Mouse (Mus musculus) heart, adult 18-20 months (tissue): Measurements from ENCODE around the gene Csf2rb. TPM values are rescaled to one million over a fixed set of nuclear protein-coding genes. Genes with fewer than 3 reads are reported as not detected.
A peak's percentile ranks its signal among the peaks of the same experiment; 100 is the strongest.

Source experiments
- DNase-seq, 2 experiments: peaks; one replicate each; pipeline ENCODE4 v3.0.0; 2021 to 2022; ENCODE audit warnings: mixed read lengths in 1 of 2
- microRNA-seq, 2 experiments: library from miRNA; unstranded; fragments of <30 nt; microRNA quantifications; one replicate each; pipeline ENCODE4 v1.2.0; 2022
- total RNA-seq, 2 experiments: library from RNA; stranded (reverse); gene quantifications; 2 replicates each; pipeline ENCODE4 v1.2.3; 2021

Csf2rb gene
- total RNA-seq, 2 experiments from 2014 or later, result 0.87 to 5.0 TPM

DNA sequence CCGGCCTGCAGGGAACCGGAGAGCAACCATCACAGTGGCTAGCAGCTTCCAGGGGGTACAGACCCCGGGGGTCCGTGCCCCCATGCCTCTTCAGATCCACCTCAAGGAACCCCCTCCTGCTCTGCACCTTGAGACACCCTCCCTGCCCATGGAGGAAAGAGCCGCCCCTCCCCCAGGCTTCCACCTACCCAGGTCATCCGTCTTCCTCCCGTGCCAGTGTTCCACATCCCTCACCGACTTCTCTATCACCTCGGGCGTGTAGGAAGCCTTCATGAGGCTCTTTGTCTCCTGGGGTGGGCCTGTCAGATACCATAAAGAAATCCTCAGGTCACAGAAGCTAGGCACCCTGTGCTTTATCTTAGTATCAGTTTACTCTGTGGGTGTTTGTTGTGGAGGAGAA, 53.0 kb downstream of the Csf2rb start:
- DNase-seq, result no peak

DNA sequence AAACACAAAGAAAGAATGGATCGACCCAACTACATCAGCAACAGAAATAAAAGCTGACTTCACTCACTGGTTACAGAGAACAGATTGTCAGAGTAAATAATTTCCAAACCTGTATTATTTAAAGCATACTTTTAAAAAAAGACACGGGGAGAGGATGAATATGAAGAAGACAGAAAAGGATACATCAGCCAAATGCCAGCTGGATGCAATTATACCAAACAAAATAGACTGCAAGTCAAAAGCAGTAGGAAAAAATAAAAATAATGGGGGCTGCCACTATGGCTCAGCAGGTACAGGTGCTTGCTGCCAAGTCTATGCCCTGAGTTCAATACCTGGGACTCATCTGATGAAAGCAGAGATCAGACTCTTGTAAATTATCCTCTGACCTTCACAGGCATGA, 54.7 kb downstream of the Csf2rb start:
- no peak for DNase-seq

DNA sequence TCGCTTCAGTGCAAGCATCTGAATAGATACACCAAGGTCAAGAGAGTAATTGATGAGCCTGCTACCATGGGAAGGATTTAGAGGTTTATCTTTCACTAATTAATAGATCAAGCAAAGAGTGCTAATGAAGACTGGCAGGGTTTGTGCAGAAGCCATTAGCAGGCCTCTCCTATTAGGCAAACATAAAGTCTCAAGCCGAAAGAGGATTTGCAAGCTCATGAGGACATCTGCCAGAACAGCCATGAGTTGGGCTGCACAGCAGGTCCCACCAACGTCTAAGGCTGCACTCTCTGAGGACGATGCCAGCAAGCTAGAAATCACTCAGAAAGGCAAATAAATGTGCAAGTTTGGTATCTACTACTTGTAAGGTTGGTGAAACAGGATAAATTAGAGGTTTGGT, 55.2 kb downstream of the Csf2rb start:
- no peak for DNase-seq

DNA sequence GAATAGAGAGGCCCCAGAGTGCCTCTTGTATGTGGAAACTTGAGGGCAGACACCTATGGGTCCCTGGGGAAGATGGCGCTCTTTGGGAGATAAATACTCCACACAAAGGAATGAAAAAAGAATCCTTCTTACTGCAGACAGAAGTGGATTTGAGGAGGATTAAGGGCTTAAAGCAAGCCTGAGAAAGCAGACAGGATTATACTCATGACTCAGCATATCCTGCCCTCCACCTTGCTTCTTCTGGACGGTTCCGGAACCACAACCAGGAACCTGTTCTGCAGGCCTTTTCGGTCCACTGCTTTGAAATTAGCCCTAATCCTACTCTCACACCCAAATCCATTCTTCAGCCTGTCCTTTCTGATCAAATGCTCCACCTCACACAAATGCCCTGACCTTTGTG, 56.6 kb downstream of the Csf2rb start:
- DNase-seq, result no peak

DNA sequence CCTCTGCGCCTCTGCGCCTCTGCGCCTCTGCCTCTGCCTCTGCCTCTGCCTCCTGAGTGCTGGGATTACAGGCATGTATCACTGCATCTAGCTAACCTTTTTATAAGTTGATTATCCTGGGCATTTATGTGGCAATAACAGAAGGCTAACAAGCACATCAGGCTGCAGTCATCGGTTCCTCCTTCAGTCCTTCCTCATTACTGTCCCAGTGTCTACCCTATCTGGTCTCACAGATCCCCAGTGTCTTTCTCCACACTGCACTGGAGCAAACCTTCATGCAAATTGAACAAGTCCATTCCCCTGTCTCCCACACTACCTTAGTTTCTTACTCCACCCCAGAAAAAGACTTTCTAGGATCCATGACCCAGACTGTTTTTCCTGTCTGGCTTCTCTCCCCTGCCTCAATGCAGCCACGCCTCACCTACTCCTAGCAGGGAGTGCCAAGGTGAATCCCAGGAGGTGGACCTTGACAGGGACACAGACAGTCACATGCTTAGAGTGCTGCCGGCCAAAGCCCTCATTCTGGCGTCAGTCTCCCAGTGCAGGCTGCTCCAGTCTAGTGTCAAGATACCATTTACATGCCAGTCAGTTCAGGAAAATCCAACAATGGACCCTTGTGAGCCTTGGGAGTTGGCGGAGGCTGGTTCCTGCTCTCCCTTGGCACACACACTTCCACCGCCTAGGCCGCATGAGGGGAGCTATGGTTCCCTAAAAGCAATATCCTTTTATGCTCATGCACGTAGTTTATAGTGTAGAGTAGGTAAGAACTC, 58.1 kb downstream of the Csf2rb start:
- peak; percentile 39 to 62 for DNase-seq

DNA sequence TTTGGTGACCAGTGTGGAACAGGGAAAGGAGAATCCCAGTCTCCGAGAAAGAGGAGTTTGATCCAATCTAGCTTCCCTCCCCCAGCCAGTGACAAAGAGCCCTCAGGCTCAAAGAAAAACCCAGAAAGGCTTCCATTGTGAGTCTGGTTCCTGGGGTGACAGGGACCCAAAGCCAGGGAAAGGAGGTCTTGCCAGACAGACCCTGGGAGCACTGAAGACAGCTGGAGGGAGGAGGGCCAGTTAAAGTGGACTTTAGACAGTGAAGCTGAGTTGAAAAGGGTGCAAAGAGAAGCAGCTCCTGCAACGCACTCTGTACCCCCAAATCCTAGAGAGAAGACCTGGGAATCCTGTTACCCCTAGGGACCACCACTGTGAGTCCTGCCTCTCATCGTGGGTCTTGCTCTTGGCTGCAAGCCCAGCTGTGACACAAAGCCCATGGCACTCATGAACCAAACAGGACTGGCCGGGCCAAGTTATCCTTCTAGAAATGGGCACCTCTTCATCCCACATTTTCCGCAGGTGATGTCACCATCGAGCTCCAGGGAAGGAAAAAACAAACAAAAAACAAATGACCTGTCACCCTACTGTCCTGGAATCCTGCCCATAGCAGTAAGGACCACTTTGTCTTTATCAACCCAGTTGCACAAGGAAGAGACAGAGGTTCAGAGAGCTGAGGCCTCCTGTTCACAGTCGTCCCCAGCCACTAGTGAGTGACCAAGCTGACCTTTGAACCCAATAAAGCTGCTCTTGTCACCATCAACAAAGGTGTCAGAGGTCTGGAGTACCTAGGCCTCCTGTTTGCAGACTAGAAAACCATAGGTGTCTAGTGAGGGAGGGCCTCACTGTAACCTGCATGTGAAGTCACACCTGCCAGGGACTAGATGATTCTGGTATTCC, 58.9 kb downstream of the Csf2rb start:
- DNase-seq, result no peak

DNA sequence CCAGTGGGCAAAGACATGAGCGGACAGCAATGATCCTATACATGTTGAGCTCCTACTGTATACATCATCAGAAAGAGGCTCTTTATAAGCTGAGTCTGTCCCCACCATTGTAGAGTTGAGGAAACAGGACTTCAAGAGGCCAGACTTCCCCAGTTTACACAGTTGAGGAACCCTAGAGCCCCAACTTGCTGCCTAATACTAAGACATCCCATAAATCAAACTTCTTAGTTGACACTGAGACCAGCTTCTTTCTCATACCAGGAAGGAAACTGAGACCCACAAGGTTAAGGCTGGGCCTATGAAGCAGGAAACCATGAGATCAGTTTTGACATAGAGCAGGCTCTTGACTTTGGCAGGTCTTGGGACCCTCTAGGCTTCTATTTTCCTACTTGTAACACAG, 60.0 kb downstream of the Csf2rb start:
- DNase-seq, result no peak

DNA sequence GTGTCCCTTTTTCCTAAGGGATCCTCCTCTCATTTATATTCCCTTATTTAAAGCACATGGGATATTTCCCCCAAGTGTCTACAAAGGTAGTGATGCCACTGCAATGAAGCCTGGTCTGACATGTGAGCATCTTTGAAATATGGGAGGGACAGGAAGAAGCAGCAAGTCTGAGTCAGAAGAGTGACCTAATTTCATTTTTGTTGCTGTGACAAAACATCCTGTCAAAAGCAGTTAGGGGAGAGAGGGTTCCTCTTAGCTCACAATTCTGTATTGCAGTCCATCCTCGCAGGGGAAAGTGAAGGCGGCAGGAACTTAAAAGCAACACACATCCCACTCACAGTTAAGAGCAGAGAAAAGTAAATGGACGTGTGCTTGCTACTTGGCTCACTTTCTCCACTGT, 65.3 kb downstream of the Csf2rb start:
- no peak for DNase-seq

DNA sequence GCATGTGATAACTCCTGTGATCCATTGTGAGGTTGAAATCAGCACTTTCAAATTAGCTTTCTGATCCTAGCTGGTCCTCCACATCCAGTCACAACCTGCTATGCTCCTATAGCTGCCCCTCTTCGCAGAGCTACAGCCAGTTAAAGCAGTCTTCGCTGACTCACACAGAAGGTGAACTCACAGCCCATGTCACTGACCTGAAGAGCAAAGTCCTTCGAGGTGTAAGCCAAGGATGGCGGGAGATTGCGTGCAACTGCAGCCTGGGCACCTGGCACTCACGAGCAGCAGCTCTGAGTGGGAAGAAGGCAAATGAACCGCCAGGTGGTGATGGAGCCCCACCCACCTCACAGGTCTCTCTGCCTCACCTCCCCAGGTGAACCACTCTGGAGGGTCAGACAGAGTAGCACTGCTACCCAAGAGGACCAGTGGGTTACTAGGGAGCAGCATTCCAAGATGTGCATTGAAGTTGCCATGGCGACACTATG, 70.0 kb downstream of the Csf2rb start, which contains the start of gene Tex33:
Gene Tex33, minus strand, starts transcription at position 435 of the 485 bp plus-strand sequence.
- DNase-seq, result no peak

DNA sequence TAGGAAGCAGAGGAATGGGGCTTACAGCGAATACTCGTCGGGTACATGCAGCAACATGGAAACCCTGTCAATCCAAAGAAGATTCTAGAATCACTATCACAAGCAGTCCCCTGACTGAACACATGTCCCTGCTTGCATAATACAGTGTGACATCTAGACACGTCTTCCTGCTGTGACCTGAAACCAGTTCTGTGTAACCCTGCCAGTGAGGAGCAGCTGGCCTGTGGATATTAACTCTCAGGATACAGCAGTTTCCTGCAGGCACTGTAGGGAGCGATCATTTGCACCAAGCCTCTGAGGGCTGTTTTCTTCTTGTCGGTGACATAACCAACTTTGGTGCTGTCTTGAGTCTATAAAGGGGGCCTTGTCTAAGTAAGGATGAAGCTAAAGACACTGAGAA, 75.8 kb downstream of the Csf2rb start:
- no peak for DNase-seq

DNA sequence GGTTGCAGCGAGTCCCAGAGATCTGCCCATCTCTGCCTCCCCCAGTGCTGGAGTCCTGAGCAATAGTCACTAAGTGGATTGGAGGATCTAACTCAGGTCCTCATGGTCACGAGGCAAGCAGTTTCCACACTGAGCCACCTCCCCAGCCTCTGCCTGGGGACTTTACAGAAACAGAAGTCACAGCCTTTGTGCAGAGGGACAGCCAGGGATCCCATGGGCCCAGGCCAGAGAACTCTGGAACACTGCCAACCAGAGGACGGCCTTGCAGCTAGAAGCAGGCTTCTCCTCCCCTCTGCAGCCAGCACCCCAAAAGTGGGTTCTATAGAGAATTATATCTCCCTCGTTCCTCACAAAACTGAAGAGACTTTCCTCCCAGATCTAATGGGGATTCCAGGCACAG, 76.4 kb downstream of the Csf2rb start:
- peak; percentile 85 to 86 for DNase-seq

DNA sequence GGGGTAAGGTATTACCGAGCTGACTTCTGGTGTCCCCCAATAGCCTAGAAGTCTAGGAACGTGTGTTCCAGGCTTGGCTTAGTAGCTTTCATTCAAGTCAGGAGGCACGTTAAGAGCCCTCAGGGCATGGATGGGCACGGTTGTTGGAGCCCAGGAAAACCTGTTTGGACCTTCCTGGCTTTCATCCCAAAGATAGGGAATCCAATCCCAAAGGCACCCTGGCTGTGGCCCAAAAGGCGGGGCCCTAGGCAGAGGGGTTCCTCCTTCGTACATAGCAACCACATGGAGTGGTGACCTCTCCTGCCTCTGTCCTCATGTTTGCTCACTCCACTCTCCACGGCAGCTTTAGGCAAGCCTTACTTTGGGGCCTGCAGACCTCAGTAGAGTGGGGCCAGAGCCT, 76.9 kb downstream of the Csf2rb start:
- DNase-seq, result peak; percentile 39 to 42

DNA sequence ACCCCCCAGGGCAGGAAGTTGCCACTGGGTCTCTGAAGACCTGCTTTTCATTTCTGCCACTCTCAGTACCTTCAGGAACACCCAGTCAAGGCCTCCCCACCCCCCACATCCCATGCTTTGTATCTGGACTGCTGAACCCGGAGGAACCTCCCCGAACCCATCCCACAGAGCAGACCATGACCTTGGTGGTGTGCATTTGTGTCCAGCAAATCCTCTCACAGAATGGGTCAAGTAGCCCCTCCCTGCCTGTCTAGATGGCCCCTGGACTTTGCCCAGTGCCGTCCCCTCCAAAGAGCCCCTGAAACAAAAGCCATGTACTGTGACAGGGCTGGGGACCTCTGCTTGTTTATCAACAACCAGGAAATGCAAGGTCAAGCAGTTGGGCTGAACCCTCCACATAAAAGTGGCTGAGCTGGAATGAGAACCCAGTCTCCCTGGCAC, 77.8 kb downstream of the Csf2rb start:
- DNase-seq, result peak in 1 of 2 experiments; percentile 29

Small RNAs within 50 kb of the gene (microRNA-seq; reads per million reads assigned to microRNA genes)
- gene Mir7676-1 (0 reads per million in 2 experiments), gene Mir7676-2 (0 reads per million in 2 experiments)

Other genes starting within 250 kb of the Csf2rb start
- not detected for gene Cacng2, start 205.7 kb upstream of the Csf2rb start, total RNA-seq
- 10 to 100 TPM in 1 of 2 experiments, 1 to 10 TPM in 1; 8.2 to 11.6 TPM for gene Ift27, start 151.6 kb upstream of the Csf2rb start, total RNA-seq
- gene Pvalb, start 119.4 kb upstream of the Csf2rb start, total RNA-seq, result under 1 TPM; 0.57 to 0.93 TPM
- 1 to 10 TPM; 2.0 to 2.8 TPM for gene Ncf4, start 81.0 kb upstream of the Csf2rb start, total RNA-seq
- 1 to 10 TPM in 1 of 2 experiments, under 1 TPM in 1; 0.37 to 2.5 TPM for gene Csf2rb2, start 20.0 kb upstream of the Csf2rb start, total RNA-seq
- gene Tex33, start 70.2 kb downstream of the Csf2rb start, total RNA-seq, result not detected
- 10 to 100 TPM; 21.5 to 28.3 TPM for gene Tst, start 80.2 kb downstream of the Csf2rb start, total RNA-seq
- 10 to 100 TPM; 47.9 to 49.0 TPM for gene Mpst, start 80.7 kb downstream of the Csf2rb start, total RNA-seq
- gene Kctd17, start 102.8 kb downstream of the Csf2rb start, total RNA-seq, result 10 to 100 TPM; 22.5 to 23.7 TPM
- not detected for gene Tmprss6, start 142.9 kb downstream of the Csf2rb start, total RNA-seq
- 1 to 10 TPM in 1 of 2 experiments, under 1 TPM in 1; 0.55 to 2.4 TPM for gene Il2rb, start 169.5 kb downstream of the Csf2rb start, total RNA-seq
- 1 to 10 TPM; 7.8 to 7.9 TPM for gene C1qtnf6, start 205.7 kb downstream of the Csf2rb start, total RNA-seq
- gene Sstr3, start 218.9 kb downstream of the Csf2rb start, total RNA-seq, result not detected
- gene Rac2, start 247.0 kb downstream of the Csf2rb start, total RNA-seq, result 10 to 100 TPM in 1 of 2 experiments, 1 to 10 TPM in 1; 2.2 to 19.1 TPM